Mouse (Mus musculus) limb, embryonic 15.5 days (tissue): ENCODE results near the gene Creb3l1. TPM values are rescaled to one million over a fixed set of nuclear protein-coding genes. Genes with fewer than 3 reads are reported as not detected.

ENCODE experiments used
- ATAC-seq: fragments of 200-750 bp; cut with Nextera tagmentation; 2 replicates; pipeline ENCODE4 v1.8.0; 2017; ENCODE audit warnings: low read depth, moderate TSS enrichment; ENCODE audit not compliant: insufficient number of reproducible peaks, low FRiP score, low TSS enrichment
- H3K27ac ChIP-seq: fragments of 300-500 bp; sonication (generic); 2 replicates; pipeline ENCODE4 v1.5.1; 2015; ENCODE audit warnings: moderate library complexity, mild to moderate bottlenecking, inconsistent platforms
- H3K27me3 ChIP-seq: fragments of 300-500 bp; sonication (generic); 2 replicates; pipeline ENCODE4 v1.6.1; 2015; ENCODE audit warnings: inconsistent platforms
- H3K36me3 ChIP-seq: fragments of 300-500 bp; sonication (generic); 2 replicates; pipeline ENCODE4 v1.6.1; 2015; ENCODE audit warnings: inconsistent platforms
- H3K4me1 ChIP-seq: fragments of 300-500 bp; sonication (generic); 2 replicates; pipeline ENCODE4 v1.6.1; 2015; ENCODE audit warnings: inconsistent platforms
- H3K4me2 ChIP-seq: fragments of 300-500 bp; sonication (generic); 2 replicates; pipeline ENCODE4 v1.6.1; 2015; ENCODE audit warnings: mild to moderate bottlenecking, inconsistent platforms
- H3K4me3 ChIP-seq: fragments of 300-500 bp; sonication (generic); 2 replicates; pipeline ENCODE4 v1.5.1; 2015; ENCODE audit warnings: mild to moderate bottlenecking, inconsistent platforms
- H3K9ac ChIP-seq: fragments of 300-500 bp; sonication (generic); 2 replicates; pipeline ENCODE4 v1.6.1; 2015; ENCODE audit warnings: inconsistent platforms
- H3K9me3 ChIP-seq: fragments of 300-500 bp; sonication (generic); 2 replicates; pipeline ENCODE4 v1.6.1; 2016; ENCODE audit warnings: inconsistent platforms
- WGBS: fragments of 180-500 bp; shearing (Covaris S2); methylation state at CpG from one replicate; pipeline ENCODE4 v1.1.7; 2015; 5-methylcytosine and 5-hydroxymethylcytosine counted together
- polyA plus RNA-seq: library from polyadenylated mRNA; unstranded; fragments of >200 nt; fragmentation: Nextera tagmentation; extraction: Ambion mirVana; gene quantifications from 2 replicates; pipeline ENCODE4 v1.2.1, GENCODE M21; 2015

Creb3l1 gene
- polyA plus RNA-seq, 1 experiment from 2014 or later, result 30.4 TPM

DNA sequence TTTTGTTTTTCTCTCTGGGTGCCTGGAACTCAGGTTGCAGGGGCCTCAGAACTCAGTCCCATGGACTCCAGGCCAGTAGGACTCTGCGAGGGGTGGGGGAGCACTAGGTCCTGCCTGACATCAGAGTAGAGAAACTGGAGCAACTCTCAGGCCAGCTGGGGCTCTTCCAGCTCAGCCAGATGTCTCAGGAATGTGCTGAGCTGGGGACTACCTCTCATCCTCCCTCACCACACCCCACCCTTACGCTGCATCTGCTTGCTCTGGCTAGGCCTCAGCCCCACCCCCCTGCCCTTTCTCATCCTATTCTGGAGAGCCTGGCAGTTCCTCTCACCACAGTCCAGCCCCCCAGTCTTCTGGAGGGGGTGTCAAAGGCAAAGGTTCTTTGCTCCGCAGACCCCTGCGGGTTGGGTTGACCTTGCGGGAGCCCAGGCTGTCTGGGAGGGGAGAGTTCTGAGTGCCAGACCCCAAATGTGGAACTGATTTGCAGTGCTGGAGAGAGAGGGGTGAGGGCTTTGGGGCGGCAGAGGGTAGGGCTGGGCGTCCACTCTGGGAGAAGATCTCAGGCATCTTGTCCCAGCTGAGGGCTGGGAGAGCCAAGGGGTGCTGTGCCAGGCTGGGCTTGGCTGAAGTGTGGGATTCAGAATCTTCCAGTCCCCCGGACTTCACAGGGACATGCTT, 11.4 kb downstream of the Creb3l1 start:
- Histone ChIP-seq H3K4me3 (no peak overlapping the region; the same call in 1 of the 2 replicates), H3K36me3 (no peaks in the 10 kb centered on the region), H3K4me2 (peak overlapping the region; percentile 30)

DNA sequence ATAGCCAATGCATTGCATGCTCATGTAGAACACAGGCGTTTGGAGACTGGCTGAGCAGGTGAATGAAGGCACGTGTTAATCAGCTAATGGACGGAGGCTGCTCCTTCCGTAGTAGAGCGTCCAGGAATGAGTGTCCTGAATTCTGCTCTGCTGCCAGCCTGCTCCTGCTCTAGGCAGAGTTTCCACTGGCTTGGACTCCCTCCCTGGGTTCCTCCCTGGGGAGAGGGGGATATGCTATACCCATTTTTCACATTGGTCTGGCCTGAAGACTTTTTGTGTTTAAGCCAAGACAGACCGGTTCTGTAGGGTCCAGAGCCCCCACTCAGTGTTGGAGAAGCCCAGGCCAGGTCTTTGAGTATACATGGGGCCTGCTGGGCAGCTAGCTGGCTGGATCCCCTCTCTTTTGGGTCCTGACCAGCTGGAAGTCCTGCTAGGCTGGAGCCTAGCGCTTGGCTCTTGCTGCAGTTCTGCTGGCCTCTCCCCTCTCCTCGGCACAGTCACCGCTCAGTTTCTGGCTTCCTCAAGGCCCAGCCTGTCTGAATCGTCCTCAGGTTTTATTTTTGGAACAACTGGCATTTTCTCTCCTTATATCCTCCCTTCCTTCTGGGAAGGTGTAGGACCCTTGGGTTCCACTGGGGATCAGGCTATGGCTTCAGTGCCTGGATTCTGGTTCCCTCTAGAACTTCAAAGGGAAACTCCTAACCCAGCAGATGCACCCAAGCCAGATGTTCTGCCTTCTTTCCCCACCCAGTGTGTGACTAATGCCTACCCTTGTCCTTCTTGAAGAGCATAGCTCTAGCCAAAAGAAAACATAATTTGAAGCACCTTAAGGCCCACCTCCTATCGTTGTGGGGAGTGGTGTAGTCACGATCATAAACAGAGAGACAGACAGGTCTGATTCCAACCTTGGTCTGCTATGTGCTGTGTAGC, 12.6 kb downstream of the Creb3l1 start:
- Histone ChIP-seq H3K4me3 (no peak overlapping the region), H3K4me2 (no peak overlapping the region; the same call in 1 of the 2 replicates), H3K9me3 (no peaks in the 10 kb centered on the region), H3K9ac (no peak overlapping the region), H3K4me1 (peaks cover 67% of the 10 kb centered on the region), H3K27me3 (no peaks in the 10 kb centered on the region), H3K27ac (peak overlapping the region; percentile 84), H3K36me3 (no peaks in the 10 kb centered on the region)
- WGBS, result 58% methylated on average over 12 of the region's 12 CpGs
- no peak for ATAC-seq

More for the DNA sequence above, 11.4 kb downstream of the Creb3l1 start:
- 19% methylated on average over 8 of the region's 8 CpGs for WGBS
- H3K4me1 ChIP-seq, result peaks cover 65% of the 10 kb centered on the region
- H3K27ac ChIP-seq, result peak overlapping the region; percentile 84
- no peak overlapping the region for H3K9ac ChIP-seq
- no peaks in the 10 kb centered on the region for H3K9me3 ChIP-seq
- peaks cover 3% of the 10 kb centered on the region; the same call in 1 of the 2 replicates for H3K27me3 ChIP-seq
- peak; percentile 79 for ATAC-seq

DNA sequence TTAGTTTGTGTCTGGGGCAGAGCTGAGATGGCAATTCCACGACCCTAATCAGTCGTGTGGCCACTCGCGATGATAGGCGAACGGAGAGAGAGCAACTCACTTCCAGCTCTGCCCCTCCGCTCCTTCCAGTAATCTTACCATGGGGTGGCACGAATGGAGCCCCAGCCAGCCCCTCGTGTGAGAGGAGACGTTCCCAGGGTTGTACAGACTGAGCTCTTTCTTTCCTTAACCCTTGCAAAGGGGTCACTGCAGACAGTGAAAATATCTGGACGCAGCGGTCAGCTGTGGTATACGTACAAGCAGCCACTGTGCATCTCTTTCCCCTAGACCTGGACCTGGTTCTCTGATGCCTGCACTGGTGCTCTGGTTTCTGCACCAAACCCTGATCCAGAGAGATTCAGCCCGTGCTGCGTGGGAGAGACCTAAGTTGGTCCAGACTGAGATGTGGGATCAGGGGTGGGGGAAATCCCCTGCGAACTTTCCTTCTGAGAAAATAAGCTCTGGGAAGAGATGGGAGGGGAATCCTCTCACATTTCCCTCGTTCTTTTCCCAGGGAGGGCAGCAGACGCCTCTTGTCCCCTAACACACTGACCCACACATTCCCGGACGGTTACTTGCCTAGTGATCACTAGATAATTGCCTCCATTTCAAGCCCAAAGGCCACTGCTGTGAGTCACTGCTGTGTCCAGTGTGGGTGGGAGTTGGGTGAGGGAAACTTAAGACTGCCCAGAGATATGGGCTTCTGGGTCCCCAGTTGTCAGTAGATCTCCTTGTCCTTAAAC, 15.5 kb downstream of the Creb3l1 start:
- peaks cover 63% of the 10 kb centered on the region for H3K4me1 ChIP-seq
- WGBS, result 1% methylated on average over 20 of the region's 20 CpGs
- peak overlapping the region; percentile 63 for H3K9ac ChIP-seq
- H3K27ac ChIP-seq, result peak overlapping the region; percentile 95
- ATAC-seq, result no peak
- peak overlapping the region; percentile 88 for H3K4me2 ChIP-seq
- no peaks in the 10 kb centered on the region for H3K27me3 ChIP-seq
- H3K36me3 ChIP-seq, result no peaks in the 10 kb centered on the region
- peak overlapping the region; percentile 48 for H3K4me3 ChIP-seq
- no peaks in the 10 kb centered on the region for H3K9me3 ChIP-seq

DNA sequence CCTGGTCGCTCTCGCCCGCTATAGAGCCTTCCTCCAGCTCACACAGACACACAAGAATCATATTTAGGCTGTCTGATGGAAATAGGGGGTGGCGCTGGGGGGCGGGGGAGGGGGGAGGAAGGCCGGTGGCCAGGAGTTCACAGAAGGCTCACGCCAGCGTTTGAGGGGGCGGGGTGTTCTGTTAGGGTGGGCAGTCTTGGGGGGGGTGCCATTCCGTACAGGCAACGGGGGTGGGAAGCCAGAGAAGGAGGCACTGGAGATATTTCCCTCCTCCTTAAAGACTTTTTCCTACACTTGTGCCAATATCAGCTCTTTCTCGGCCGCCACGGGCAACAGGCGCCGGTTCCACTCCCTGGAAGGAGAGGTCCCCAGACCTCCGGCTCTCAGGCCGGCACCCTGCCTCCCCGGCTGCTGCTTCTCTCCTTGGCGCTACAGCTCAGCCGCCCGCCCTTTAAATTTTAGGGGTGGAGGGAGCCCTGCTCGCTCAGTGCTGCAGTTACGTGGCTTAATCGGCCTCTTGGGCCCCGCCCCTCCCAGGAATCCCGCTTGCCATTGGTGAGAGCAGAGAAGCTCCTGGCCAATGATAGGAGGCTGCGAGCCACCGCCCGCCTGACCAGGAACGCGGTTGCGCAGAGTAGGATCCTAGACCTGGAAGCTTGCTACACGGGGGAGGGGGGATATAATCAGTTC, 16.2 kb downstream of the Creb3l1 start:
- ATAC-seq, result peak; percentile 90
- H3K4me3 ChIP-seq, result peak overlapping the region; percentile 48
- H3K9me3 ChIP-seq, result no peaks in the 10 kb centered on the region
- peak overlapping the region; percentile 95 for H3K27ac ChIP-seq
- H3K4me2 ChIP-seq, result peak overlapping the region; percentile 88
- H3K9ac ChIP-seq, result peak overlapping the region; percentile 63
- under 1% methylated on average over 34 of the region's 34 CpGs for WGBS
- H3K36me3 ChIP-seq, result no peaks in the 10 kb centered on the region
- no peaks in the 10 kb centered on the region for H3K27me3 ChIP-seq
- peaks cover 56% of the 10 kb centered on the region for H3K4me1 ChIP-seq

DNA sequence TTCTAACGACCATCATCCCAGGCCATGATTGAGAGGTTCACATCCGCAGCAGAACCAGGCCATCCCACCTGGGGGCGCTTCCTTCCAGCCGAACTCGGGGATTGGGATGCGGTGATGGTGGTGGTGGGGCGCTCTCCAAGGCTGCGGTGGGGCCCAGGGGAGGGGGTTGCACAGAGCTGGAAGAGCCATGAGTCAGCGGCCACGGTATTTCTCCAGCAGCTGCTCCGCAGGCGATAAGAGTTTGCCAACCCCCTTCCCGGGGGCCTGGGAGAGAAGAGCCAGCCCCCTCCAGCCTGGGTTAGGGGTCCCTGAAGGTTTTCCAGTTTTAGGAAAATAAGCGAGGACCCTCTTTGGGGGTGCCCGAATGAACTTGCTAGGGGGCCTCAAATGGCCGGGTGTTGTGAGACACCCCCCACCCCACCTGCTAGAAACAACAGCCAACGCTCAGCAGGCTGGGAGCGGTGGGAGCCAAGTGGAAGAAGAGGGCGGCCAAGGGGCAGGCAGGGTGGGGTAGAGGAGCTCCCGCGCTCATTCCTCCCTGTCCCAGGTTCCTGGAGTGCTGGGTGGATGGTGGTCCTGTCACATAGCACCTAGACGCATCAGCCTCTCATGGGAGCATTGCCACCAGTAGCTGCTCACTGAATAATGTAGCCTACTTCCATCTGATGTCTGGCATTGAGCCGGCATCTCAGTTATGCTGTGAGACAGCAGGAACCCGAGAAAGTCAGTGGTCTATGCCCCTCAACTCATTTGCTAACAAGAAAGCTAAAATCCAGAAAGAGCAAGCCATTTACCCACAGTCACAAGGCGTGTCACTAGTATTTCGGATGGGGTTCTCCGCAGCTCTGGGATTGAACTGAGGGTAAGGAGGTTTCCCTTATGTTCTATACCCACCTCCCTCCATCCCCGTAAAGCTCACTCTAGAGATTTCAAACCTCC, 17.1 kb downstream of the Creb3l1 start:
- H3K9ac ChIP-seq, result peak overlapping the region; percentile 35; the same call in 1 of the 2 replicates
- H3K4me2 ChIP-seq, result peak overlapping the region; percentile 88
- H3K27me3 ChIP-seq, result no peaks in the 10 kb centered on the region
- H3K4me1 ChIP-seq, result peaks cover 48% of the 10 kb centered on the region
- H3K36me3 ChIP-seq, result no peaks in the 10 kb centered on the region
- H3K4me3 ChIP-seq, result peak overlapping the region; percentile 48
- peak; percentile 42; the same call in 1 of the 2 replicates for ATAC-seq
- no peaks in the 10 kb centered on the region for H3K9me3 ChIP-seq
- H3K27ac ChIP-seq, result peak overlapping the region; percentile 95
- WGBS, result under 1% methylated on average over 28 of the region's 28 CpGs

DNA sequence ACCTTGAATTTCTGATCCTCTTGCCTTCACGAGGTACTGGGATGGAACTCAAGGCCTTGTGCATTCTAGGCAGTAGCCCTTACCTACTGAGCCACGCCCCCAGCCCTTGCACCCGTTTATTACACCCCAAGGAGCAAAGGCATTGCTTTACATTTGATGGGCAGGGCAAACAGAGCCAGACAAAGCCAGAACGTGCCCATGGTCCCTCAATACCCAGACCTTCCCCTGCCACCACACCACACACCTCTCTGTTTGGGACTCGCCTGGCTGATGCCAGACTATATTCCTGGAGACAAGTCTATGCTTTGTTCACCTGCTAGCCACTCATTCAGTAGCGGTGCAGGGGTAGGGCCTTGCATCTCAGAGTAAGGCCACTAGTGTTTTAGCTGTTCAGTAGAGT, 17.8 kb downstream of the Creb3l1 start:
- Histone ChIP-seq H3K4me2 (peak overlapping the region; percentile 88), H3K27me3 (0 out of 2 replicates have a peak, but pooled peaks cover 3% of the 10 kb centered on the region), H3K4me3 (peak overlapping the region; percentile 48; the same call in 1 of the 2 replicates), H3K9me3 (no peaks in the 10 kb centered on the region), H3K4me1 (peaks cover 40% of the 10 kb centered on the region), H3K36me3 (peaks cover 1% of the 10 kb centered on the region; the same call in 1 of the 2 replicates), H3K9ac (no peak overlapping the region), H3K27ac (peak overlapping the region; percentile 95)
- ATAC-seq, result no peak
- 36% methylated on average over 6 of the region's 6 CpGs for WGBS

DNA sequence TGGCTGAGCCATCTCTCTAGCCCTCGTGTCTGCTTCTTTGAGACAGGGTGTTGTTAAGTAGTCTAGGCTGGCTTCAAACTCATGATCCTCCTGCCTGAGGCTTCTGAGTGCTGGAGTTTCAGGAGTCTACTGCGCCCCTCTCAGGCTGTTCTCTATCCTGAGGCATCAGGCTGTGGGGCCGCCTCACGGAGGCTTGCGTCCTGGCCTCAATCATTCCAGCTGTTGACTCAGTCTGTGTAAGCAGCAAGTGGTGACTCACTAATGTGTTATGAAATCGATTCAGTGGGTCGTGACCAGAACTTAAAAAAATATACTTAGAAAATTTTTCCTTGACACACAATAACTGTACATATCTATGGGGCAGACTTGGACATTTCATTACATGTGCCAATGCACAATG, 19.7 kb downstream of the Creb3l1 start:
- no peak for ATAC-seq
- Histone ChIP-seq H3K4me2 (no peak overlapping the region), H3K27ac (no peak overlapping the region), H3K27me3 (0 out of 2 replicates have a peak, but pooled peaks cover 3% of the 10 kb centered on the region), H3K4me1 (peaks cover 27% of the 10 kb centered on the region), H3K4me3 (no peak overlapping the region), H3K9me3 (no peaks in the 10 kb centered on the region), H3K9ac (no peak overlapping the region), H3K36me3 (peaks cover 9% of the 10 kb centered on the region)
- 50% methylated on average over 7 of the region's 7 CpGs for WGBS

DNA sequence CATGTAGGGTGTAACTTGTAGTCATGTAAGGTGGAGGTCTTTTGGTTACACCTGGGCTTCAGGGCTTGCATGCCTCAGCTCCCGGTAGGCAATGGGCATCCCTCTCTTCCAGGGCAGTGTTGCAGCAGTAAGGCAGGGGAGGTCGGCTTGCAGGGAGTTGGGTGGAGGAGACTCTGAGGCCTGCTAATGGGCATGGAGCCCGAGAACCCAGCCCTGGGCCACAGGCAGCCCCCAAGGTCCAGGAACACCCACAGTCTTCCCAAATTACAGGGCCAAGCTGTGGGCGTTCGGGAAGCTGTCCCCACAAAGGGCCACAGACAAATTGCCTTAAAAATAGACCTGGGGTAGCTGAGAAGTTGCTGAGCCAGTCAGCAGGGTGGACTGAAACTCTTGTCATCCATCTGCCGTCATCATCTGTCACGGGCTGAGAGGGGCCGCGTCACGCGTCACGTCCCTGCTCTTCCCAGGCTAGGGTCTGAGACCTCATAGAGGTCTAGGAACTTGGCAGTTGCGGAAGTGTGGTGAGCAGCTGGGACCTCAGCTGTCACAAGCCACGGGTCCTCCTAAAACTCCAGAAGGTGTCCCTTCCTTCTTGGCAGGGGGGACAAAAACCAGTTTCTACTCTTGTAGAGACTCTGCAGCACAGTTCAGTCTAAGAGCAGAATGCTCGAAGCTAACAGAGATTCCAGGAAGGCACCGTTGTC, 26.2 kb downstream of the Creb3l1 start:
- H3K9me3 ChIP-seq, result no peaks in the 10 kb centered on the region
- no peak overlapping the region for H3K4me2 ChIP-seq
- WGBS, result 79% methylated on average over 16 of the region's 16 CpGs
- H3K36me3 ChIP-seq, result peaks cover 28% of the 10 kb centered on the region
- H3K27ac ChIP-seq, result no peak overlapping the region
- H3K9ac ChIP-seq, result no peak overlapping the region
- no peak for ATAC-seq
- 0 out of 2 replicates have a peak, but pooled peaks cover 3% of the 10 kb centered on the region for H3K27me3 ChIP-seq
- no peak overlapping the region for H3K4me3 ChIP-seq
- no peaks in the 10 kb centered on the region for H3K4me1 ChIP-seq

DNA sequence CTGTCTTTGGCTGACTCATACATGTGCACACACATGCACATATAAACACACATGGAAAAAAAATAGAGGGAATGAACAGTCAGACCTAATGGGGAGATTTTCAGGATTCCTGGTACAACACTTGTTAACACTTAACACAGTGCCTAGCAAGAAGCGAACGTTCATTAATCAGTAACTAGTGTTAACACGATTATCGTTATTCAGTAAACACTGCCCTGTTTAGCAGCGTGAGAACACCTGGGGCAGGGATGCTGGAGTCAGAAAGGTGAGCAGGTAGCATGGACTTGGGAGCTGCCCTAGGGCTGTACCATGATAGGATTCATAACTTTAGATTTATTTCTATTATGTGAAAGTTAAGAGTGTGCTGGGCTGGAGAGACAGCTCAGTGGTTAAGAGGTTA, 28.3 kb downstream of the Creb3l1 start:
- no peak overlapping the region for H3K4me3 ChIP-seq
- H3K4me2 ChIP-seq, result no peak overlapping the region
- H3K36me3 ChIP-seq, result peaks cover 40% of the 10 kb centered on the region
- no peaks in the 10 kb centered on the region for H3K27me3 ChIP-seq
- 75% methylated on average over 5 of the region's 5 CpGs for WGBS
- no peak overlapping the region for H3K27ac ChIP-seq
- H3K9me3 ChIP-seq, result no peaks in the 10 kb centered on the region
- no peaks in the 10 kb centered on the region for H3K4me1 ChIP-seq
- H3K9ac ChIP-seq, result no peak overlapping the region
- no peak for ATAC-seq

DNA sequence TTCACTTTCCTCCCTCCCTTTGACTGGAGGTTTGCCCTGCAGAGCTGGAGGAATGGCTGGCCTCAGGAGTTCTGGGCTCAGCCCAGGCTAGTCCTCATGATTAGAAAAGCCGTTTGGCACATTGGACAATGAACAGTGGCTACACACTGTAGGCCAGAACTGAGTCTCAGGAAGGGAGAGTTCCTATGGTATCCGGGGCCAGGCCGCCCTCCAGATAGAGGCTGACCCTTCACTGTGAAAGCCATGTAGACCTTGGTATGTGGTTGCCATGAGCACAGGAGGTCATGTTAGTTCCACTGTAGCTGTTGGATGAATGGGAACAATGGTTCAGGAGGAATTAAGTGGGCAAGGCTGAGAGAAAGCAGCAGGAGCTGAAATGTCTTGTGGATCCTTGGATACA, 30.9 kb downstream of the Creb3l1 start:
- no peak overlapping the region for H3K4me3 ChIP-seq
- H3K4me2 ChIP-seq, result no peak overlapping the region
- H3K27me3 ChIP-seq, result no peaks in the 10 kb centered on the region
- H3K36me3 ChIP-seq, result peaks cover 51% of the 10 kb centered on the region
- H3K4me1 ChIP-seq, result no peaks in the 10 kb centered on the region
- no peak overlapping the region for H3K9ac ChIP-seq
- no peak for ATAC-seq
- WGBS, result 80% methylated on average over 3 of the region's 3 CpGs
- H3K9me3 ChIP-seq, result no peaks in the 10 kb centered on the region
- no peak overlapping the region for H3K27ac ChIP-seq
